Mouse (Mus musculus) c-Kit-positive CD71-positive TER-119-negative erythroid progenitor cells, embryonic 14.5 days (primary cell): ENCODE data around the gene Gtf2f1.
"Not testable (repeated sequence)": the region's sequence is repeated elsewhere in the genome, so short reads cannot be mapped to it uniquely, and the experiment has no call there.

Experiments
- DNase-seq: peaks from one replicate; pipeline ENCODE4 v3.0.0-alpha.2; 2013; ENCODE audit warnings: low read depth

Gene Gtf2f1

GRCm38 (mm10) chr17:57011236-57012141 lies at the start of gene Gtf2f1, which contains the start of gene Gm17949:
Gene Gtf2f1, minus strand, starts transcription at chr17:57011288.
Gene Gm17949, plus strand, starts transcription at chr17:57011469.
- DNase-seq: peak; percentile 95

- peak; percentile 93 for DNase-seq
Measured at GRCm38 (mm10) chr17:57060231-57060801, 49.2 kb upstream of the Gtf2f1 start.

GRCm38 (mm10) chr17:57059486-57059977 lies 48.4 kb upstream of the Gtf2f1 start, which contains the start of gene Slc25a23:
Gene Slc25a23, minus strand, starts transcription at chr17:57059863.
- peak; percentile 24 for DNase-seq

GRCm38 (mm10) chr17:57058891-57059485 lies 47.9 kb upstream of the Gtf2f1 start, which contains the start of gene Crb3:
Gene Crb3, plus strand, starts transcription at chr17:57059105.
- DNase-seq: no peak

GRCm38 (mm10) chr17:57056246-57056645 lies 45.2 kb upstream of the Gtf2f1 start:
- no peak for DNase-seq

GRCm38 (mm10) chr17:57051679-57052078 lies 40.6 kb upstream of the Gtf2f1 start:
- DNase-seq: not testable (repeated sequence)

GRCm38 (mm10) chr17:57048816-57049215 lies 37.7 kb upstream of the Gtf2f1 start:
- no peak for DNase-seq

GRCm38 (mm10) chr17:57047406-57047805 lies 36.3 kb upstream of the Gtf2f1 start:
- no peak for DNase-seq

- DNase-seq: no peak
Measured at GRCm38 (mm10) chr17:57041554-57041953, 30.5 kb upstream of the Gtf2f1 start, which contains the start of gene Slc25a41. Gene Slc25a41, minus strand, starts transcription at chr17:57041654.

GRCm38 (mm10) chr17:57038978-57039377 lies 27.9 kb upstream of the Gtf2f1 start:
- DNase-seq: no peak

GRCm38 (mm10) chr17:57032854-57033253 lies 21.8 kb upstream of the Gtf2f1 start:
- DNase-seq: no peak

GRCm38 (mm10) chr17:57031661-57032420 lies 20.8 kb upstream of the Gtf2f1 start:
- DNase-seq: peak; percentile 100

GRCm38 (mm10) chr17:57030931-57031660 lies 20.0 kb upstream of the Gtf2f1 start, which contains the start of gene Khsrp:
Gene Khsrp, minus strand, starts transcription at chr17:57031522.
- DNase-seq: no peak

GRCm38 (mm10) chr17:57029691-57030090 lies 18.6 kb upstream of the Gtf2f1 start:
- peak; percentile 64 for DNase-seq

- no peak for DNase-seq
Measured at GRCm38 (mm10) chr17:57027471-57027870, 16.4 kb upstream of the Gtf2f1 start.

- DNase-seq: no peak
Measured at GRCm38 (mm10) chr17:57020960-57021359, 9.9 kb upstream of the Gtf2f1 start.

GRCm38 (mm10) chr17:57019693-57020092 lies 8.6 kb upstream of the Gtf2f1 start:
- DNase-seq: peak; percentile 74

GRCm38 (mm10) chr17:57012245-57012795 lies 1.2 kb upstream of the Gtf2f1 start:
- DNase-seq: no peak

- no peak for DNase-seq
Measured at GRCm38 (mm10) chr17:57010911-57011235, 215 bp downstream of the Gtf2f1 start.

GRCm38 (mm10) chr17:57007137-57007905 lies 3.8 kb downstream of the Gtf2f1 start:
- no peak for DNase-seq
